Mouse (Mus musculus) c-Kit-negative CD71-positive TER-119-positive erythroid progenitor cells, embryonic 14.5 days (primary cell): Measurements from ENCODE around the gene Enc1.

ENCODE experiments used
- DNase-seq: peaks from one replicate; pipeline ENCODE4 v3.0.0-alpha.2; 2013; ENCODE audit warnings: low read depth, low spot score

Enc1 gene

DNA sequence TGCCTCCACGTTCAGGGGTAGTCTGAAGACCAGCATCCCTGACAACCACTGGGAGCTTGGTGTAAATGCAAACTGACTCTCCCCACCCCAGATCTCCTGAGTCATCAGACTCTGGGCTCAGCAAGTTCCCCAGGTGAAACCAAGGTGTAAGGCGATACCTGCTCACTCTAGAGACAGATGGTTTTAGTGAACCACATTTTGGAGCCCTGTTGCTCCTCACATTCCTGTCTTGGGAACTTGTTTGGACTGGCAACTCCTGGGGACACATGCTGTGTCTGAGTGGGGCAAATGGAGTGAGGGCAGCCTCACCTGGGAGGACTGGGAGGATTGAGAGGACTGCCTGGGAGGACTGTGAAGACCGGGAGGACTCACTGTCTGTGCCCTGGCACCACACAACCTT, 13.1 kb upstream of the Enc1 start:
- DNase-seq: no peak

DNA sequence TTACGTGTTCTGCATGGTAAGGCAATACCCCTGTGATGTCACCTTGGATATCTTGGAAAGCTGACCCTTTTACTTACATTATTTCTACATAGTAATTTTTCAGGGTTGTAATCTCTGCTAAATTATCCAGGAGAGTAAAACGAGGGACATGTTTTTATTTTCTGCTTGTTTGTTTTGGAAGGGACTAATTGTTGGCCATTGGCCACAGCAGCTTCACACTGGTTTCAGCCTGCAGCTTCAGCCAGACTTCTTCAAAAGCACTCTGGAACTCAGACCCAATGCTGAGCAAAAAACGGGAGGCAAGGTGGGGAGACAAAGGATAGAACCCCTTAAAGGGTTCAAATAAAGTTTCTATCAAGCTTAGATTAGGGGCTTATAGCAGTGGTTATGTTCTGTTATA, 10.8 kb upstream of the Enc1 start:
- no peak for DNase-seq

DNA sequence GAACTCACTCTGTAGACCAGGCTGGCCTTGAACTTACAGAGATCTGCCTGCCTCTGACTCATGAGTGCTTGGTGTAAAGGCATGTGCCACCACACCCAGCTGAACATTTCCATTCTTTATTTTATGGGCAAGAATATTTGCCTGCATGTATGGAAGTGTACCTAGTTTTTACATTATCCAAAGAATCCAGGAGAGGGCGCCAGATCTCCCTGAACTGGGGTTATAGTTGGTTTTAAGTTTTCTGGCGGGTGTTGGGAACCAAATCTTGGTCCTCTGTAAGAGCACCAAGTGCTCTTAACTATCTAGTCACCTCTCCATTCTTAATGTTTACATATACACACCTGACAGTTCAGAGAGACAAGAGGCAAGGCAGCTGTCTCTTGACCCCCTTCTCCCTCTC, 7.8 kb upstream of the Enc1 start:
- no peak for DNase-seq

DNA sequence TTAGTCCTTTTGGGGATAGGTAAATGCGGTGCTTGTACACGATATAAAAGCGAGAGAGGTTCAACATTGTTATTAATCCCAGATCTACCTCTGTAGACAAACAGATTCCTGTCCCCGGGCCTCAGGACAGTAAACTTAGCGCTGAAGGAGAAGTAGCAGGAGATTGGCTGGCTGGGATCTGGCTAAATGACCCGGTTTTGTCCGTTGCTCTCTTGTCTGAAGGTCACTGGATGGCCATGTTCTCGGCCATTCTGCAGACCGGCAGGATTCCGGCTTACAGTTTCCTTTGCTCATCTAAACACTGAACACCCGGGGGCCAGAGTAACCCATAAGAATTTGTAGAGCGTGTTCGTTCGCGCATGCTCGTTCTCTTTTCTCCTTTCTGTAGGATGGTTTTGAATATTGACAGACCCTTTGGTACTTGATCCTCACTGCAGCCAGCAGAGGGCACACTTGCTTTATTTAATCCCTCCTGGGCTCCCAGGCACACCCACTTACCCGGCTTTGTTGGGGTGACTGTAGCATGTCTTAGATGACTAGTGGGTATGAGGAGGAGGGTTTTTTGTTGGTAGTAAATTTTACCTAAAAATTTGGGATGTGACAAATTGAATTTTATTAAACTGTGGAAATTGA, 6.0 kb upstream of the Enc1 start:
- DNase-seq: peak; percentile 5

DNA sequence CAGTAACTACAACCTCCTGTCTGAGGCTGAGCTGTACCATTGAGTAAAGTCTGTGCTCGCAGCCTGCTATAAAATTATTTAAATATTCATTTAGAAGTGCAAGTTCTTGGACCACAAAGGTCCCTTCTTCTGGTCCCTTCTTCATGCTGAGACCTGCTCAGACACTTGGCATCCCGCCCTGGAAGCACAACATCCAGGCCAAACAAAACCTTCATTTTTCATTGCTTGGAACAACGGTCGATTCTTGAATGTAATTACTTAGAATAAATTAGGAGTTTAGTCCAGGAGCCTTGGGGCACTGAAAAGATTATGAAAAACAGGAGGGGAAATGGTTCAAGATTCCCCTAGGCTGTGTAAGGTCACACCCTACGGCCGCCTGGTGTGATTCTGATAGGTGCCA, 5.0 kb upstream of the Enc1 start:
- DNase-seq: no peak

DNA sequence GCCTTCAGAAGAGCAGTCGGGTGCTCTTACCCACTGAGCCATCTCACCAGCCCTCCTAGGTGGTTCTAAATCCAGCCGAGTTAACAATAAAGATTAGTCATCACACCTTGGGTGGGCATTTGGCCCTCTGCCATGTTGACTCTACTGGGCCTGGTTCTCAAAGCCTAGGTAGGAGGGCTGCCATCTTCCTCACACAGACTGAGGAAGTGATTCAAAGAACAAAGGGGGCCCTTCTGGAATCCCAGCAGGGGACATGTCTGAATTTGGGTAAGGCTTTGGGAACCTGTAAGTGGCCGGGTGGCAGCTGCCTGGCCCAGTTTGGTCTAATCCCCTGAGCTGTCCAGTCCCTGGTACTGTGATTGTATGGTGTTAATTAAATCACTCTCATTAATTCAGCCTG, 3.2 kb upstream of the Enc1 start:
- DNase-seq: no peak

DNA sequence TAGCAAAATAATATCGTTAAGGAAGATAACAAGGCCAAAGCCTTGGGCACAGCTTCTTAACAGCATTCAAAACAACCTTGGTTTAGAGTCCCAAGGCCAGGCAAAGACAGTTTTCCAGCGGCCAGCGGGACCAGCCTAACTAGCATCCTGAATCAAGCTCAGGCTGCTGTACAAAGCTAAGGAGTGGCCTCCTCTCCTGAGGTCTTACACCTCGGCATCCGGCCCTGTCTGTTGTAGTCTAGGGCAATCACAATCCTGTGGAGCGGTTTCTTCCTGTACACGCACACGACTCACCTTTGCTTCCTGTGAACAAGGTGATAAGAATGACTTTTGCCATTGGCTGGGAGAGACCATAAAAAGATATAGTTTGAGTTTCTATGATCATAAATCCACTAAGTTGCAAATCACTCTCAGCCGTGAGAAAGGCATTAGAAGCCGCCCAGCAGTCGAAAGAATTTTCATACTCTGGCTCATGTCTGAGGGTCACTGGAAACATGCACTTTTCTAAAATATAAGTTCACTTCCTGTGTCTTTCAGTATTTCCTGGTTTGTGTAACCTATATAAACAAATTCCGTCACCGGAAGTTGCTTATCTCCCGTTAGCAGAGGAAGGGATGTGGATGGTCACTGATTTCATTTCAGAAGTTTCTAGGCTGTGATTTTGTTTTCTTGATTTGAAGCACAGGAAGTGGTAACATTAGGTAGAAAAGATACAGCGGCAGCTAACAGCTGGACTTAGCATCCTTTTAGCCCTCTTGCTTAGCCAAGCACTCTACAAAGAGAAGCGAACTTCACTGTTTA, 2.5 kb upstream of the Enc1 start:
- no peak for DNase-seq

DNA sequence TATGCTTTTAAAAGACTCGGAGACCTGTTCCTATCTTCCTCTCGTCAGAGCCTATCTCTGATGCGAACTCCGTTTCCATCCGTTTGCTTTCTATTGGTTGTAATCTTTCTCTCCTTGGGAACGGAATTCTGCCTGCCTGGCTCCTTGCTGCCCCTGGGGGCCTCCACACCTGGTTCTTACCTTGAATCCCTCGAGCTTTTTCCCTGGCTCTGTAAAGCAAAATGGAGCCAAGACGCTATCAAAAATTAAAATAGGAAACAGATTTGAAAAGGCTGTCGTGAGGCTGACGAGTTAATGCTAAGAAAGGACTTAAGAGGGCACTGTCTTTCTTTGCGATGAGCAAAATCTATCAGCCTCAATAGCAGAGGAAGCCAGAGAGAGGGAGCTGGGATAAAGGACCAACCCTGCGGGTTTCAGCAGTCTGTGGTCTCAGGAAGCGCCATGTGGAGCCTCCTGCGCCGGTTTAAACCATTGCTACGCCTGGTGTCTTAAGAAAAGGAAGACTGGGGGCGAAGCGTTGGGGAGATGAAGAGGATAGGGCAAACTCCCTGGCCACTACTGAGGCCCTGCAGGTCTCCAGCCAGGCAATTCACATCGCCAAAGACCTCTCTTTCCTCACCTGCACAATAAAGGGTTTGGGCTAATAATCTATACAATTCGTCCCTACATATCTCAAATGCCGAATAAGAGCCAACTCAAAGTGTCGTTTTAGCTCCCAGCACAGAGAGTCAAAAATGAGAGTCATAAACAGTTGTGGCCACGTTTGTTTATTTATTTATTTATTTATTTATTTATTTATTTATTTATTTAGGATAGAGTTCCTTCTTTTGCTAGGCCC, 1.3 kb upstream of the Enc1 start:
- no peak for DNase-seq

DNA sequence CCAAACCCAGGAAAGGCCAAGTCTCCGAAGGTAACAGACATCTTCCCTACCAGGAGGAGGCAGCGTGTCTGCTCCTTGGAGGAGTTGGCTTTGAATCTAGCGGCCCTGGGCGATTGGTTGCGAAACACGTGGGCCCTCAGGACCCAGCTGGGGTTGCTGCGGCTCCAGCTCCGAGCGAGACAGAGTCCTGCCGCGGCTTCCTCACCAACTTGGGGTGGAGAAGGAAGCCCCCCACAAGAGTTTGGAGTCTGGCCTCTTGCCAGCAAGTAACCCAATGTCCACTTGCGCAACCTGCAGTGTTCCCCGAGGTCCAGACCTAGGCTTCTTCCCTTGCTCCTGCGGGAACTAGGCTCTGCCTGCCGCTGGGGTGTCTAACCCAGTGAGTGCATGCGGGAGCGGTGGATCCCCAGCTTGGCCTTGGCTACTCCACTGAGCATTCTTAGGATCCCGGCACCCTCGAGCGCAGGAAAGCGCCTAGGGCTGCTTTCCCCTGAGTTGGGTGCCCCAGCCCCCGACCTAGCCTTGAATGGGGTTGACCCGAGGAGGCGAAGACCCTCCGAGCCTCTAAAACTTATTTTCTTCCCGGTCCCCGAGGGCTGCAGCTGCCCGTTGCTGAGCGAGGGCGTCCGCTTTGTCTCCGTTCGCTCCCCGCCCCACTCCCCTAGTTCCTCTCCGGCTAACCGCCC, 483 bp upstream of the Enc1 start:
- no peak for DNase-seq

DNA sequence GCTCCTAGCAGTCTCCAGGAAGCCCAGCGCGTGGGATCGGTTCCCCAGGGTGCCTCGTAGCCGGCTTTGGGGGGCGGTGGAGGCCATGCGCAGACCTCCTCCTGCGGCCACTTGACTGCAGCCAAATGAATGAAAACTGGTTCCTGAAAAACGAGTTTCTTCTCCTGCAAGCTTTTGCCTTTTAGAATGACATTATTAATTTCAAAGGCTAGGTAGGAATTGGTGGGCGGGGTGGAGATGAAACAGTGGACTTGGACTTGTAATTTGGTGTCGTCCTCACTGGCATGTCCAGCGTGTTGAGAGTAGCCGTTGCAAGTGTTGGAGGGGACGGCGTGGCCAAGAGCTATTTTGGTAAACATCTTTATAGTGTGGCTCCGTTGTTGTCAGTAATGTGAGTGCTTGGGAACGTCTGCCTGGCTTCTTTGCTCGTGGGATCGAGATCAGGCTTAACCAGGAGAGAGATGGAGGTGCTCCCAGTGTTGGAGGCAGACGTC, 929 bp downstream of the Enc1 start:
- no peak for DNase-seq

DNA sequence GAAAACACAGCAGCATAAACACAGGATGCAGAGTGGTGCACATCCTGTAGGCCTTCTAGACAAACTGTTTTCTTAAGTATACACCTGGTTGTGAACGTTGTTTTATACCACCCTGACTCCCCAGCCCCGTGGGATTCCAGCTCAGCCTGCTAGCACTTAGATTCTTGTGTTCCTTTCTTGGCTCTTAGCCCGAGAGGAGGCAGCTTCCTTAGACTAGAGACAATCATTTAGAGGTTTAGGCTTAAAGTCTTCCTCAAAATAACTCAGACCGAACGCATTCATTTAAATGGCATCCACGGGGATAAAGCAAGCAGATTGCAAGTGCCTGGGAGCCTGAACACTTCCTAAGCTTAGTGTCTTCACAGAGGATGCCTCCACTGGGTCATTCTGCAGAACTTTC, 1.8 kb downstream of the Enc1 start:
- DNase-seq: no peak

DNA sequence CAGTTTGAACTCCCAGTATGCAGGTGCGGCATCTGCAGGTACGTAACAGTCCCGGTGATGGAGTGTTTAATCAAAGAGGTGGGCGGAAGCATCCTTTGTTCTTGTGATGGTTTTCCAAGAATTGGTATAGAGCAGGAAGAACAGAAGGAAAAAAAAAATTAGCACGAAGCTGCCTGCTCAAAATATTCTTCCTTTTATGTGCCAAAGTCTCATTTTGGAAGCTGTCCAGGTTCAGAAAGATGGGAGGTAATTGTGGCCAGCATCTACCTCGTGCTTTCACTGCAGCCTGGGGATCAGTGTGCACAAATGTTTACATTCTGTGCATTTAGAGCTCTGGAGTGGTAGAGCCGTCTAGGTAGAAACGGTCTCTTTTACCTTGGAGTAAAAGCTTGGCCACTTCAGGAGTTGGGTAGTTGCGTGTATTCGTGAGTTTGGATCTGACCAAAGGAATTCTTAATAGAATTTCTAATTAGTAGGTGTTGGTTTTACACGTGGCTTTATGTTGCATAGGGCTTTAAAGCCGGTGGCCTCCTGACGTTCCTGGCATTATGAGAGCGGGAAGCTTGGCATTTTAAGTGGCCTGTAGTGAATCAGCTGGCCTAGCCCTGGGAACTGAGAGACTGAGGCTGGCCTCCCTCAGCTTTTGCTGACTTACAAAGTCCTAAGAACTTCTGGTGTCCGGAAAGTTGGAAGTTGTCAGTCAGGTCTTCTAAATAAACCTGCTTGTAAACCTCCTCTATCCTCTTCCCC, 3.2 kb downstream of the Enc1 start:
- DNase-seq: no peak

DNA sequence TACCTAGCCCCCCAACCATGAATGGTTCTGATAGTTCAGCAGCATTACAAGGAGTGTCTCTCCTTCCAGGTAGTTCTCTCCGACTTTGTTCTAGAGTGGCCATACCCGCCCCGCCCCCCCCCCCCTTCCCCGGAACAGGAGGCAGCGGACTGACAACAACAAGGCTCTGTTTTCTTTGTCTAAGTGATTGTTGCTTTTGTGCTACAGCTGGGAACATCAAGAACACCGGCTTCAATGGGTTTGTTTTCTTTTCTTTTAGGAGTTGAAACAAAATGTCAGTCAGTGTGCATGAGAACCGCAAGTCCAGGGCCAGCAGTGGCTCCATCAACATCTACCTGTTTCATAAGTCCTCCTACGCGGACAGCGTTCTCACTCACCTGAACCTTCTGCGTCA, 3.8 kb downstream of the Enc1 start:
- no peak for DNase-seq

DNA sequence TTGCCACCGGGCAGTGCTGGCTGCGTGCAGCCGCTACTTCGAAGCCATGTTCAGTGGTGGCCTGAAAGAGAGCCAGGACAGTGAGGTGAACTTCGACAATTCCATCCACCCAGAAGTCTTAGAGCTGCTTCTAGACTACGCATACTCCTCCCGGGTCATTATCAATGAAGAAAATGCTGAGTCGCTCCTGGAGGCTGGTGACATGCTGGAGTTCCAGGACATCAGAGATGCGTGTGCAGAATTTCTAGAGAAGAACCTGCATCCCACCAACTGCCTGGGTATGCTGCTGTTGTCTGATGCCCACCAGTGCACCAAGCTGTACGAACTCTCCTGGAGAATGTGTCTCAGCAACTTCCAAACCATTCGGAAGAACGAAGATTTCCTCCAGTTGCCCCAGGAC, 4.3 kb downstream of the Enc1 start:
- no peak for DNase-seq

DNA sequence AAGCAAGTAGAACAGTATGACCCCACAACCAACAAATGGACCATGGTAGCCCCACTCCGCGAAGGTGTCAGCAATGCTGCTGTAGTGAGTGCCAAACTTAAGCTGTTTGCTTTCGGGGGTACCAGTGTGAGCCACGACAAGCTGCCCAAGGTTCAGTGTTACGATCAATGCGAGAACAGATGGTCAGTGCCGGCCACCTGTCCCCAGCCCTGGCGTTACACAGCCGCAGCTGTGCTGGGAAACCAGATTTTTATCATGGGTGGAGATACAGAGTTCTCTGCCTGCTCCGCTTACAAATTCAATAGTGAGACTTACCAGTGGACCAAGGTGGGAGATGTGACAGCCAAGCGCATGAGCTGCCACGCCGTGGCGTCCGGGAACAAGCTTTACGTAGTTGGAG, 5.3 kb downstream of the Enc1 start:
- no peak for DNase-seq

DNA sequence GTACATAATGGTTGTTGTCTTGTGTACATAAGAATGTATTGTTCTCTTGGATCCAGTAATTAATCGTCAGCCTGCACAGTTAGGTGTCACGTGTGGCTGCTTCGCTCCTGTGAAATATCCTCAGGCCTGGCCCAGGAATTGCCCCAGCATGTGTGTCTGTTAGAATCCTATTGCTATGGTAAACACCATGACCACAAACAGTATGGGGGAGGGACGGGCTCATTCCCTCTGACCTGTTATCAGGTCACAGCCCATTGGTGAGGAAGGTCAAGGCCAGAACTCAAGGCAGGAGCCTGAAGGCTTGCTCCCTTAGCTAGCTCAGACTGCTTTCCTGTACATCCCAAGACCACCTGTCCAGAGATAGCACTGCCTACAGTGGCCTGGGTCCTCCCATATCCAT, 6.8 kb downstream of the Enc1 start:
- DNase-seq: no peak

DNA sequence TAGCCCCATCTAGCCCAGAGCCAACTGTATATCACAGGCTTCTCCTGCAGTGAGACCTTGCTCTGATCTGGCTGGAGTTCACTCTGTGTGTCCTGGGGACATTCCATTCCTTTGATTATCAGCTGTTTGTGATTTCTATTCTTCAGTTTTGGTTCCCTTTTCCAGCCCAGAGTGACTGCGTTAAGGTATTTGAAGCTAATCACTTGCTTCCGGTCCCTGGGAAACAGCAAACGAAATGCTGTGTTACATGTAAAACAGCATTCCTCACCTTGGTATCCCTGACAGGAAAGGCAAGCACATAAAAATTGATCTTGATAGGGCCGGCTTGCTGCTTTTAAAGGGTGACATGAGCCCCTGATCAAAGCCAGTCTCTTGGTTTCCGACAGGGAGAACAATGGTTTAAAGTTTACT, 8.2 kb downstream of the Enc1 start:
- no peak for DNase-seq

DNA sequence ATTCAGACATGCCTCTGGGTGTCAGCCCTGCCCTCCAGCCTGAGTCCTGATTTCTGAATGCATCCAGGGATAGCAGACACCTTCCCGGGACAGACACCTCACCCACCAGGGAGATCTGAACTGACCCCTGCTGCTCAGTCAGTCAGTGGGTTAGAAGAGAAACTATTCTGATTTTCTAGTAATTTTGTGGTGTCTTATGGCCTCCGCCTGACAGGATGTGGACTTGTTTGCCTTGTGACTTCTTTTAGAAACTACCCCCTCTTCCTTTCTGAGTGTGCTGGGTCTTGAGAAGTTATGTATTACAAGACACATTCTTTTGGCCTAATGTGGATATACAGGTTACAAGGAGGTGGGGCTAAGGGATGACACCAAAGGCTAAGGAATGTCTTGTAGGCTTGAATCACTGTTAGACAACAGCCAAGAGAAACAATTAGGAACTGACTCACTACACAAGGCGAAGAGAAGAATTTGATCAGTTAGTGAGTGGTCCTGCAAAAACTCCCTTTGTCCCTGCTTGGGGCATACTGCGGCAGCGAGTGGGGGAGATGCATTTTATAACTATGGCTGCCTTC, 8.7 kb downstream of the Enc1 start:
- DNase-seq: no peak

DNA sequence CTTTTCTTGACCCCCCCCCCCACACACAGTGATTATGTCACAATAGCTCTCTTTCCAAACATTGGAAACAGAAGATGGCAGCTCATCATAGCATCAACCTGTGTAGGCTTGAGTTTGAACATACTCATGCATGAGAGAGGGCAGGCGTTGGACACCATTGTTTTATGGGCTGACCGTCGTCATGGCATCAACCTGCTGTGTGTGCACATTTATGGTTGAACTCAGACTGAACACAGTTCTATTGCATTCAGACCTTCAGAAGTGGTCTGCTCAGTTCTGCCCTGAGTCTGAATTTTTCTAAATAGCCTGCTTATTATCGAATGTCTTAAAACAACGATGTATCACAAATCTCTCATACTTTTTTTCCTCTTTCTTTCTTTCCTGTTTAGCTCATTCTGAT, 9.2 kb downstream of the Enc1 start:
- DNase-seq: no peak

DNA sequence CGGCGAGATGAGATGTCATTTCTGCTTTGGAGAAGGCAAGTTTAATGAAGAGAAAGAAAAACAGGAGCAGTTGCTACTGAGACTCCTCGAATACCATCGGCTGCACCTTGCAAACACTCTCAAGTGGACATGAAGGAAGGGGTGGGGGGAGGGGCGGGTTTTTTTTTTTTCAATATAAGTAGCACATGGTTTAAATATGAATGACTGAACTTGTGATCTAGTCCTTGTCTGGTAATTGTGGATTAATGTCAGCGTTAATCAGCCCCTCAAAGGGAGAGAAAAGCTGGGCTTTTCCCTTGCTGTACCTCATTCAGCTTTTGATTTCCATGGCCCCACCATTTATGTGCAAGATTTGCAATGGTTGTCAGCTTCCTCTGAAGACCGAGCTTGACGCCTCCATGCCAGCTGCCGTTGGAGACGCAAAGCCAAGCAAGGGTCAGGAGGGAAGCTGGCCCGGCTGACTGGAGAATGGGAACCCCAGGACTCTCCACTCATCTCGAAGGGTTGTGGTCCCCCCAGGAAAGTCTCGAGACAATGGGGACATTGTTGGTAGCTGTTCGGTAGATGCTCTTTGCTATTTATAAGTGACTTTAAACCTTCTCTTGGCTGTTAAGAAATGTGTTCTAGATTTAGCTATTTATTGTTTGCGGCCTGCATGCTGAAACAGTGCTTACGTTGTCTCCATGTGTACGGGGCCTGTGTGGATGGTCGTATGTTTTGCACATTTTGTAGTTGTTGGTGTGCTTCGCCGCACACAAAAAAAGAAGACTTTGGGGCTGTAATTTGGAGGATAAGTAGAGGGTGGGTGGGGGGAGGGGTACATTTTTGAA, 9.9 kb downstream of the Enc1 start:
- no peak for DNase-seq
